Mouse (Mus musculus) MEL (cell line): Measurements from ENCODE around the gene March10. TPM values are rescaled to one million over a fixed set of nuclear protein-coding genes. Genes with fewer than 3 reads are reported as not detected.

ENCODE experiments used
- DNase-seq: peaks from one replicate; pipeline ENCODE4 v3.0.0; 2011; ENCODE audit warnings: low read depth, low spot score
- H3K27ac ChIP-seq: 2 replicates; pipeline ENCODE4 v1.5.1; 2012; ENCODE audit warnings: low read depth, mild to moderate bottlenecking, control low read depth, low read length, moderate library complexity; ENCODE audit not compliant: control insufficient read depth
- H3K27me3 ChIP-seq, 2 experiments: fragments of 150-350 bp in 1 of 2; sonication (generic) in 1 of 2; 2 replicates each; pipeline ENCODE4 v1.6.1; 2012; ENCODE audit warnings: low read length in 2 of 2, mild to moderate bottlenecking in 2 of 2, improper control_type of control experiment in 1 of 2, moderate library complexity in 1 of 2; ENCODE audit not compliant: insufficient read depth in 2 of 2, control insufficient read depth in 1 of 2
- H3K36me3 ChIP-seq, 2 experiments: 2 replicates each; pipeline ENCODE4 v1.6.1; 2012 to 2014; ENCODE audit warnings: low read length in 2 of 2, improper control_type of control experiment in 1 of 2, inconsistent platforms in 1 of 2, mild to moderate bottlenecking in 1 of 2; ENCODE audit not compliant: insufficient read depth in 2 of 2, control insufficient read depth in 1 of 2
- H3K4me1 ChIP-seq, 2 experiments: fragments of 150-350 bp in 1 of 2; sonication (generic) in 1 of 2; 2 replicates each; pipeline ENCODE4 v1.6.1; 2012; ENCODE audit warnings: low read length in 2 of 2, improper control_type of control experiment in 1 of 2, mild to moderate bottlenecking in 1 of 2; ENCODE audit not compliant: insufficient read depth in 2 of 2, control insufficient read depth in 1 of 2
- H3K4me3 ChIP-seq, 2 experiments: fragments of 150-350 bp in 1 of 2; sonication (generic) in 1 of 2; 2 replicates each; pipeline ENCODE4 v1.5.1; 2012; ENCODE audit warnings: low read depth in 2 of 2, low read length in 2 of 2, mild to moderate bottlenecking in 2 of 2, moderate library complexity in 2 of 2, control low read depth in 1 of 2, improper control_type of control experiment in 1 of 2; ENCODE audit not compliant: control insufficient read depth in 1 of 2, insufficient read depth in 1 of 2
- H3K79me2 ChIP-seq: 2 replicates; pipeline ENCODE4 v1.6.1; 2012; ENCODE audit warnings: mild to moderate bottlenecking, low read length, moderate library complexity; ENCODE audit not compliant: control insufficient read depth, poor library complexity, insufficient read depth
- H3K9ac ChIP-seq: 2 replicates; pipeline ENCODE4 v1.6.1; 2012; ENCODE audit warnings: low read depth, mild to moderate bottlenecking, control low read depth, low read length, moderate library complexity; ENCODE audit not compliant: control insufficient read depth, poor library complexity, severe bottlenecking
- H3K9me3 ChIP-seq: fragments of 150-350 bp; sonication (generic); replicated peaks from 2 replicates; pipeline ENCODE4 v1.6.1; 2012; ENCODE audit warnings: mild to moderate bottlenecking, low read length, improper control_type of control experiment, moderate library complexity; ENCODE audit not compliant: insufficient read depth
- BHLHE40 ChIP-seq: IDR thresholded peaks from 2 replicates; pipeline ENCODE4 v1.6.1; 2012; ENCODE audit warnings: low read depth, mild to moderate bottlenecking, inconsistent platforms, low read length, improper control_type of control experiment, borderline replicate concordance
- CHD1 ChIP-seq: IDR thresholded peaks from 2 replicates; pipeline ENCODE4 v1.6.1; 2012; ENCODE audit warnings: low read depth, mild to moderate bottlenecking, inconsistent platforms, low read length, improper control_type of control experiment
- CTCF ChIP-seq, 3 experiments: IDR thresholded peaks in 2 of 3; conservative IDR thresholded peaks in 1 of 3; 2 replicates each; pipeline ENCODE4 v1.5.1; 2011 to 2012; ENCODE audit warnings: low read length in 3 of 3, low read depth in 2 of 3, mild to moderate bottlenecking in 2 of 3, improper control_type of control experiment in 1 of 3, inconsistent platforms in 1 of 3, mixed read lengths in 1 of 3, moderate library complexity in 1 of 3; ENCODE audit not compliant: control insufficient read depth in 1 of 3, insufficient read depth in 1 of 3, poor library complexity in 1 of 3, severe bottlenecking in 1 of 3
- E2F4 ChIP-seq: IDR thresholded peaks from 2 replicates; pipeline ENCODE4 v1.6.1; 2011; ENCODE audit warnings: low read depth, low read length, improper control_type of control experiment, borderline replicate concordance
- ELF1 ChIP-seq: IDR thresholded peaks from 2 replicates; pipeline ENCODE4 v1.6.1; 2014; ENCODE audit warnings: low read depth, mild to moderate bottlenecking, inconsistent platforms, low read length, improper control_type of control experiment, moderate library complexity
- ETS1 ChIP-seq: IDR thresholded peaks from 2 replicates; pipeline ENCODE4 v1.6.1; 2012; ENCODE audit warnings: low read depth, mild to moderate bottlenecking, inconsistent platforms, low read length, improper control_type of control experiment, moderate library complexity
- GABPA ChIP-seq: IDR thresholded peaks from 2 replicates; pipeline ENCODE4 v1.6.1; 2012; ENCODE audit warnings: low read depth, mild to moderate bottlenecking, inconsistent platforms, low read length, improper control_type of control experiment, moderate library complexity
- GATA1 ChIP-seq: IDR thresholded peaks from 2 replicates; pipeline ENCODE4 v1.6.1; 2011; ENCODE audit warnings: low read depth, low read length, improper control_type of control experiment
- KAT2A ChIP-seq: conservative IDR thresholded peaks from 2 replicates; pipeline ENCODE4 v1.6.1; 2012; ENCODE audit warnings: low read depth, low read length, improper control_type of control experiment, inconsistent platforms
- MEF2A ChIP-seq: IDR thresholded peaks from 2 replicates; pipeline ENCODE4 v1.6.1; 2014; ENCODE audit warnings: low read depth, mild to moderate bottlenecking, inconsistent platforms, low read length, improper control_type of control experiment; ENCODE audit not compliant: poor library complexity, insufficient replicate concordance, severe bottlenecking; ENCODE audit errors: extremely low read depth
- POLR2AphosphoS5 ChIP-seq: IDR thresholded peaks from 2 replicates; pipeline ENCODE4 v1.6.1; 2012; ENCODE audit warnings: low read depth, borderline replicate concordance, mild to moderate bottlenecking, inconsistent platforms, low read length, moderate library complexity, mixed read lengths
- UBTF ChIP-seq: IDR thresholded peaks from 2 replicates; pipeline ENCODE4 v1.6.1; 2012; ENCODE audit warnings: low read depth, mild to moderate bottlenecking, inconsistent platforms, low read length, improper control_type of control experiment, moderate library complexity, borderline replicate concordance; ENCODE audit not compliant: insufficient read depth
- USF2 ChIP-seq, 2 experiments: IDR thresholded peaks; 2 replicates each; pipeline ENCODE4 v1.6.1; 2011 to 2012; ENCODE audit warnings: improper control_type of control experiment in 2 of 2, low read length in 2 of 2, borderline replicate concordance in 1 of 2, inconsistent platforms in 1 of 2, low read depth in 1 of 2, mild to moderate bottlenecking in 1 of 2; ENCODE audit not compliant: insufficient read depth in 1 of 2
- ZC3H11A ChIP-seq: IDR thresholded peaks from 2 replicates; pipeline ENCODE4 v1.6.1; 2012; ENCODE audit warnings: low read depth, mild to moderate bottlenecking, inconsistent platforms, low read length, improper control_type of control experiment
- ZKSCAN1 ChIP-seq: IDR thresholded peaks from 2 replicates; pipeline ENCODE4 v1.6.1; 2012; ENCODE audit warnings: low read depth, mild to moderate bottlenecking, inconsistent platforms, low read length, improper control_type of control experiment, moderate library complexity
- ZMIZ1 ChIP-seq: IDR thresholded peaks from 2 replicates; pipeline ENCODE4 v1.6.1; 2012; ENCODE audit warnings: low read depth, mild to moderate bottlenecking, inconsistent platforms, low read length, improper control_type of control experiment, moderate library complexity
- polyA plus RNA-seq, 2 experiments: library from polyadenylated mRNA; stranded (reverse) in 1 of 2; unstranded in 1 of 2; fragments of >175 nt in 1 of 2; fragments of >200 nt in 1 of 2; gene quantifications; 2 replicates each; pipeline versions ENCODE4 v1.2.1 to v1.2.4; 2012; ENCODE audit warnings: low replicate concordance in 2 of 2, low read depth in 1 of 2; ENCODE audit not compliant: insufficient read length in 2 of 2, insufficient read depth in 1 of 2, missing spikeins in 1 of 2
- total RNA-seq: library from RNA; depleted of rRNA; stranded (reverse); fragments of 300-350 nt; gene quantifications from 2 replicates; pipeline ENCODE4 v1.2.3, GENCODE M21; 2012

The March10 gene
- total and polyA plus RNA-seq, 3 experiments, result not detected

- H3K27ac ChIP-seq, result no peak overlapping the region
- no peak overlapping the region for H3K4me3 ChIP-seq
- no peak overlapping the region for H3K9ac ChIP-seq
- no peaks in the 10 kb centered on the region for H3K79me2 ChIP-seq
- H3K36me3 ChIP-seq, result no peaks in the 10 kb centered on the region
- TF ChIP-seq UBTF (no peak), ELF1 (no peak), GATA1 (no peak), CHD1 (no peak), USF2 (IDR thresholded peaks at IDR 0.05; ENCODE audit: borderline replicate concordance in 1 of 2, insufficient read depth in 1 of 2, low read depth in 1 of 2, low read length in 2 of 2) (no peak), ZC3H11A (no peak), ZMIZ1 (no peak), KAT2A (no peak), CTCF (IDR thresholded peaks at IDR 0.05 in 2 of 3, conservative IDR thresholded peaks at IDR 0.05 in 1 of 3; ENCODE audit: control insufficient read depth in 1 of 3, insufficient read depth in 1 of 3, low read depth in 2 of 3, low read length in 3 of 3, poor library complexity in 1 of 3, severe bottlenecking in 1 of 3) (no peak), ZKSCAN1 (no peak)
- H3K9me3 ChIP-seq, result no peaks in the 10 kb centered on the region
- H3K4me1 ChIP-seq, result no peaks in the 10 kb centered on the region
- peaks cover 0 to 2% of the 10 kb centered on the region in 2 experiments; a peak in 2 of 4 replicates for H3K27me3 ChIP-seq
- DNase-seq, result no peak
Measured at GRCm38 (mm10) chr11:105465488-105465887, 9.0 kb upstream of the March10 start.

DNA sequence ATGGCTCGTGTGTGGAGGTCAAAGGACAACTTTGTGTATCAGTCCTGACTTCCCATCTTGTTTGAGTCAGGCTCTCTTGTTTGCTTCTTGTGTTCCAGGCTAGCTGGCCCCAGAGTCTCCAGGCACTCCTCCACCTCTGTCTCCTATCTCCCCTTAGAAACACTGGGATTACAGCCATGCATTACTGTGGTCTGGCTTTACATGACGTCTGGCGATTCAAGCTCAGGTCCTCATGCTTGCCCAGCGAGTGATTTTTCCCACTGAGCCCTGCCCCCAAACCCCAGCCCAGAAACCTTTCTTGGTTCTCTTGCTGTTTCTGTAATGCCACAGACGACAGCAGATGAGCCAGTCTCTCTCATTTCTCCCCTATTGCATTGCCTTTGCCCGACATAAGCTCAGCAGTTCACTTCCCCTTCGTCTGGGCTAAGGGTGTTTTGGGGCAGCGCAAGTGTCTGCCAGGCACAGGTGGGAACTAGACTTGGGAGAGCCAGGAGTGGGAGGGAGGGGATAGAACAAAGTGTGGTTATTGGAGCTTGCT lies 8.0 kb upstream of the March10 start:
- H3K4me1 ChIP-seq, result no peaks in the 10 kb centered on the region
- H3K9me3 ChIP-seq, result no peaks in the 10 kb centered on the region
- no peak overlapping the region for H3K27ac ChIP-seq
- DNase-seq, result no peak
- no peak overlapping the region for H3K4me3 ChIP-seq
- TF ChIP-seq ZKSCAN1, result no peak
- no peak for TF ChIP-seq BHLHE40
- TF ChIP-seq MEF2A, result no peak
- no peak for TF ChIP-seq E2F4
- no peak for TF ChIP-seq KAT2A
- no peak for TF ChIP-seq ETS1
- H3K27me3 ChIP-seq, result peaks cover 0 to 2% of the 10 kb centered on the region in 2 experiments; a peak in 2 of 4 replicates
- no peak overlapping the region for H3K9ac ChIP-seq
- H3K79me2 ChIP-seq, result no peaks in the 10 kb centered on the region
- H3K36me3 ChIP-seq, result no peaks in the 10 kb centered on the region

DNA sequence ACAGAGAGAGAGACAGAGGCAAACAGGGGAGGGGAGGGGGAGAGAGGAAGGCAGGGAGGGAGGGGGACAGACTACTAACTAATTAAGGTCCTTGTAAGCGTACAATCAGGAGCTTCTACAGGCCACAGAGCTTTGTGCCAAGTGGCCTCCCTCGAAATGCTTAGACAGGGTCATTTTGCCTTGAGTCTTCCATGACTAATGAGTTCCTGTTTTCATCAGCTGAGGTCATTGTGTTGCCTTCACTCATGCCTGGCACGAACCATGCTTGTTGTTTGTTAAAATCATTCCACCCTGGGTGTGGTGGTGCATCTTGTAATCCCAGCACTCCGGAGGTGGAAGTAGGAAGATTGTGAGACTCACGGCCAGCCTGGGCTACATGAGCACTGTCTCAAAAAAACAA lies 3.4 kb upstream of the March10 start:
- no peak overlapping the region for H3K4me3 ChIP-seq
- TF ChIP-seq POLR2AphosphoS5 (no peak), GABPA (no peak)

More for the DNA sequence above, 3.4 kb upstream of the March10 start:
- H3K79me2 ChIP-seq, result no peaks in the 10 kb centered on the region
- H3K9me3 ChIP-seq, result no peaks in the 10 kb centered on the region
- DNase-seq, result no peak
- no peak overlapping the region for H3K9ac ChIP-seq
- H3K4me1 ChIP-seq, result no peaks in the 10 kb centered on the region
- no peaks in the 10 kb centered on the region for H3K36me3 ChIP-seq
- H3K27me3 ChIP-seq, result peaks cover 2 to 3% of the 10 kb centered on the region in 2 experiments; a peak in 2 of 4 replicates
- H3K27ac ChIP-seq, result no peak overlapping the region
